Mouse (Mus musculus) spleen, adult 18-20 months (tissue): ENCODE measurements around the gene Ifitm3.
"Not testable (repeated sequence)": the region's sequence is repeated elsewhere in the genome, so short reads cannot be mapped to it uniquely, and the experiment has no call there.

Experiments used
- DNase-seq, 2 experiments: peaks; one replicate each; pipeline ENCODE4 v3.0.0; 2022; ENCODE audit warnings: mixed read lengths in 2 of 2

The Ifitm3 gene

GRCm38 (mm10) chr7:140998853-140999700 is 11.5 kb downstream of the Ifitm3 start:
- DNase-seq: no peak

GRCm38 (mm10) chr7:140997817-140998216 is 12.8 kb downstream of the Ifitm3 start:
- DNase-seq: no peak

- no peak for DNase-seq
Observed at GRCm38 (mm10) chr7:140991117-140991689, 19.4 kb downstream of the Ifitm3 start.

- DNase-seq: no peak
Observed at GRCm38 (mm10) chr7:140990622-140991021, 19.9 kb downstream of the Ifitm3 start.

GRCm38 (mm10) chr7:140990185-140990584 is 20.4 kb downstream of the Ifitm3 start:
- DNase-seq: no peak

- DNase-seq: no peak
Observed at GRCm38 (mm10) chr7:140989022-140989421, 21.5 kb downstream of the Ifitm3 start.

GRCm38 (mm10) chr7:140987182-140988138 is 23.1 kb downstream of the Ifitm3 start:
- no peak for DNase-seq

- DNase-seq: no peak
Observed at GRCm38 (mm10) chr7:140982971-140983370, 27.6 kb downstream of the Ifitm3 start.

- DNase-seq: no peak
Observed at GRCm38 (mm10) chr7:140981704-140982103, 28.9 kb downstream of the Ifitm3 start.

GRCm38 (mm10) chr7:140976720-140977119 is 33.9 kb downstream of the Ifitm3 start:
- not testable (repeated sequence) for DNase-seq

- DNase-seq: no peak
Observed at GRCm38 (mm10) chr7:140975465-140975864, 35.1 kb downstream of the Ifitm3 start.

GRCm38 (mm10) chr7:140974940-140975339 is 35.6 kb downstream of the Ifitm3 start:
- no peak for DNase-seq

GRCm38 (mm10) chr7:140973396-140974165 is 37.0 kb downstream of the Ifitm3 start:
- DNase-seq: no peak

GRCm38 (mm10) chr7:140971479-140972171 is 38.9 kb downstream of the Ifitm3 start:
- no peak for DNase-seq

GRCm38 (mm10) chr7:140970931-140971330 is 39.6 kb downstream of the Ifitm3 start:
- DNase-seq: no peak

- not testable (repeated sequence) for DNase-seq
Observed at GRCm38 (mm10) chr7:140968710-140969109, 41.9 kb downstream of the Ifitm3 start.

- no peak for DNase-seq
Observed at GRCm38 (mm10) chr7:140967862-140968591, 42.5 kb downstream of the Ifitm3 start.

GRCm38 (mm10) chr7:140966921-140967320 is 43.6 kb downstream of the Ifitm3 start, which contains the start of gene Ifitm1:
Ifitm1 (plus strand) TSS chr7:140967221.
- no peak for DNase-seq

- DNase-seq: no peak
Observed at GRCm38 (mm10) chr7:140962733-140963132, 47.8 kb downstream of the Ifitm3 start.

GRCm38 (mm10) chr7:140961416-140961815 is 49.2 kb downstream of the Ifitm3 start:
- DNase-seq: no peak

- DNase-seq: no peak
Observed at GRCm38 (mm10) chr7:140960026-140960425, 50.5 kb downstream of the Ifitm3 start.
